Mouse (Mus musculus): Measurements from ENCODE around the gene Il20rb.

GRCm38 (mm10) chr9:100474056-100474455 lies 12.5 kb downstream of the Il20rb start:
- TF ChIP-seq EP300 (optimal IDR thresholded peaks at IDR 0.05) = no peak
- no peak for TF ChIP-seq CTCF (IDR thresholded peaks at IDR 0.05; ENCODE audit: low read depth)
